Mouse (Mus musculus): ENCODE data around the gene Xndc1. TPM values are rescaled to one million over a fixed set of nuclear protein-coding genes. Genes with fewer than 3 reads are reported as not detected.

Xndc1 gene
- total RNA-seq, 2 experiments from 2014 or later: 5.9 to 11.9 TPM

DNA sequence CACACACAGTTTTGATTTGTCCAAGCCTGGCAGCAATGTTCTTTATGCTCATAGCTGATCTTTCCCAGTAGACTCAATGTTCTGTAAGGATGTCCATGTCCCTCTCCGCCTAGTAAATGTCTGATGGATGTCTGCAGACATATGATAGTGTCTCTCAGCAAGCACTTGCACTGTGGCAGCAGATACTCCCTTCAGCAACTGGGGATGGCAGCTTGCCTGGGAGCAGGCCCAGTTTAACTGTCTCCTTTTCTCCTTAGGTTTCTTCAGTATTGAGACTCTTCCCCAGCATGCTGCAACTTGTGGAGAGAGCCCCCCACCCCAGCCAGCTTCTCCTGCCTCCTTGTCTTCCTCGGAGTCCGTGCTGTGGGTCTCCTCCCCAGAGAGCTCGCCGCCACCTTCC lies 16.5 kb downstream of the Xndc1 start:
- DNase-seq: no peak

DNA sequence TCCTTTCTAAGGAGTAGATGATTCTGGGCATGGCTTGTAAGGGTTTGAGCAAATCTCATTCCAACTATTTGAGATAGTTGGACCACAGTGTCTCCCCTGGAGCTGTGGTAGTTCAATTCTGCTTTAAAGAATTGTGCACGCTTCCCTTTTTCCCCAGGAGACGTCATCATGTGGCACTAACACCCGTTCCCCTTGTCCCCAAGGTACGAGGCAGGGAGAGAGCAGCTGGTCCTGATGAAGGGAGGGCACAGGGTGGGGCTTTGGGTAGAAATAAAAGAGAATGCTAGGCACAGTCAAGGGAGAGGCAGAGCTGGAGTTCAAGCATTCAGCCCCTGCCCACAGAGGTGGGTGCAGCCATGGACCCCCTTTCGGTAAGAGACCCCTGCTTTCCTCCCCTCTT lies 17.5 kb downstream of the Xndc1 start, which contains the start of gene Trpc2:
Trpc2 (plus strand) TSS at position 301 of the 400 bp plus-strand sequence.
- DNase-seq: no peak

DNA sequence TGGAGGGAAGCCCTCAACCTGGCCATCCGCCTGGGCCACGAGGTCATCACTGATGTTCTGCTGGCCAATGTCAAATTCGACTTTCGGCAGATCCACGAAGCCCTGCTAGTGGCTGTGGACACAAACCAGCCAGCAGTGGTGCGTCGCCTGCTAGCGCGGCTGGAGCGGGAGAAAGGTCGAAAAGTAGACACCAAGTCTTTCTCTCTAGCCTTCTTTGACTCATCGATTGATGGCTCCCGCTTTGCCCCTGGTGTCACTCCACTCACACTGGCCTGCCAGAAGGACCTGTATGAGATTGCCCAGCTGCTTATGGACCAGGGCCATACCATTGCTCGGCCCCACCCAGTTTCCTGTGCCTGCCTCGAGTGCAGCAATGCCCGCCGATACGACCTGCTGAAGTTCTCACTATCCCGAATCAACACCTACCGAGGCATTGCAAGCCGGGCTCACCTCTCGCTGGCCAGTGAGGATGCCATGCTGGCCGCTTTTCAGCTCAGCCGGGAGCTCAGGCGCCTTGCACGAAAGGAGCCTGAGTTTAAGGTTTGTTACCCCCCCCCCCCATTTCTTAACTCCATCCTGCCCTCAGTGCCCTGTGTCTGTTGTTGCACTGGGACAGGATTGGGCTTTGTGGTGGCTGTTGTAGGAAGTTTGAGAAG lies 18.9 kb downstream of the Xndc1 start:
- DNase-seq: no peak

DNA sequence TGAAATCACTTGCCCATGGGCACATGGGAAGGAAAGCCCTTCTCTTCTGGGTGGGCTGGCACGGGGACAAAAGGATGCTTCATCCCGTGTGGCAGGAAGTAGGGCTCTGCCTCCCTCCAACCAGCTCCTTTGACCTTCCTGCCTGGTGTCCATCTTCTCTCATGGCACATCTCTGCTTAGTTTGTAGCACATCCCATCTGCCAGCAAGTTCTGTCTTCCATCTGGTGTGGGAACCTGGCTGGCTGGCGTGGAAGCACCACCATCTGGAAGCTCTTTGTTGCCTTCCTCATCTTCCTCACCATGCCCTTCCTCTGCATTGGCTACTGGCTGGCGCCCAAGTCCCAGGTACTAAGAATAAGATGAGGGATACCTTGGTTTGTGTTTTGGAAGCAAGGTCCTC lies 22.0 kb downstream of the Xndc1 start:
- DNase-seq: no peak

DNA sequence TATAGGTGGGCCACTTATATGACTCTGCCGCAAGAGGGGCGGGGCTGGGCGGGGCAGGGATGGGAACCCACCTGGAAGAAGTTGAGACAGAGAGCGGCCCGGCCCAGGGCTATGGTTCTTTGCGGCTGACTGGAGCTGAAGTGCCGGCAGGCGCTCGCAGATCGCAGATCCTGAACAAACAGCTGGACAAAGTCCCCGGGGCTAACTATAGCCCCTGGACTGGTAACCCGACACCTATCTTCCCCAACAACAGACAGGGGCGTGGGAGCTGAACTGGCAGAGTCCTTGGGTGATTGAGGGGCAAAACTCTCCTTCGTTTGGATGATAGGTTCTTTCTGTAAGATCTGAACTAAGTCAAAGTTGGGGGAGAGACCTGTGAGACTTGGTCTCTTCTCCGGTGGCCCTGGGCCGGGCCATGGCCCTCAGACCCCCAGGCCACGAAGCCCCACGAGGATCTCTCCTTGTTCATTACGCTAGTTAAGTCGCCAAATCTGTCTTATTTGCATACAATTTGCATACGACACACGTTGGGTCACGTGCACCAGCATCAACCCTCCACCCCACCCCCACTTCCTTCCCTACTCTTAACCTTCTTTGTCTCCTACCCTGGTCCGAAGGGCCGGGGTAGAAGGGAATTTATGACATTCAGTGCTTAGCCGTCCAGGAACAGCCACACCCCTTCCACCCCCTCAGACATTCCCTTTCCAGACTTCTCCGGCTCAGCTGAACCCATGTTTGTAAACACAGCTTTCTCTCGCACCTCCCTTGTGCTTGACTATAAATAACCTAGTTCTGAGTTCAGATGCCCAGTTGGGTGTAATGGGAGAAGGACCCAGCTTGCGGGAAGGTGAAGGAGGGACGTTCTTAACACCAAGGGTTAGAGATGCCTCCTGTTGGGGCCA lies 34.7 kb downstream of the Xndc1 start:
- DNase-seq: no peak

DNA sequence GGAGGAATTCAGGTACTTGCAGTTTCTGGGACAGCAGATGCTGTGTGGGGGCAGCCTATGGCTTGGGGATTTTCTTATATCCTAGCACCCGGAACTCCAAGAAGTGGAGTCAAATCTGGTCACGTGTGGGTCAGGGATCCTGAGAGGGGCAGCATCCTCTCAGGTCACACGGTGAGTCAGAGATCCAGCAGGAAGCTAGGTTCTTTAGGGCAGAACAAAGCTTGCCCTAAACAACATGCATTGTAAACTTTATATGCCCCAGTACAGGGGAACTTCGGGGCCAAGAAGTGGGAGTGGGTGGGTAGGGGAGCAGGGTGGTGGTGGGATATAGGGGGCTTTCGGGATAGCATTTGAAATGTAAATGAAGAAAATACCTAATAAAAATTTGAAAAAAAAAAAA lies 35.6 kb downstream of the Xndc1 start:
- no peak for DNase-seq

DNA sequence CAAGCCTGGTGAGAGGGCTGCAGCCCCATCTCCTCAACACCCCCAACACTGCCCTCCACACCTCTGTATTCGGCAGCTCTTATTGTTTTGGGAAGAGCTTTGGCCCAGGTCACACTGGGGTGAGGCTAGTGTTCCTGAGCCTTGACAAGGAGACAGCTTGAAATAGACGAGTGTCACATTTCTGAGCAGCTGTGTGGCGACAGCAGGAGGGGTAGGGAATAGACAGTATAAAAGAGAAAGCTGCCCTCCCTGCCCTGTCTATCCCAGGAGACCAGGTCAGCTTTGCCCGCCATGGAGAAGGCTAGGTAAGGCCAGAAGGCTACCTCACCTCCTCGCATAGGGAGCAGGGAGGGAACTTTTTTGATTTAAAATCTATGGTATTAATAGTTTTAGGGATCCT lies 36.2 kb downstream of the Xndc1 start, which contains the start of gene Art1:
Art1 (plus strand) TSS at position 257 of the 400 bp plus-strand sequence.
- peak; percentile 48 for DNase-seq

DNA sequence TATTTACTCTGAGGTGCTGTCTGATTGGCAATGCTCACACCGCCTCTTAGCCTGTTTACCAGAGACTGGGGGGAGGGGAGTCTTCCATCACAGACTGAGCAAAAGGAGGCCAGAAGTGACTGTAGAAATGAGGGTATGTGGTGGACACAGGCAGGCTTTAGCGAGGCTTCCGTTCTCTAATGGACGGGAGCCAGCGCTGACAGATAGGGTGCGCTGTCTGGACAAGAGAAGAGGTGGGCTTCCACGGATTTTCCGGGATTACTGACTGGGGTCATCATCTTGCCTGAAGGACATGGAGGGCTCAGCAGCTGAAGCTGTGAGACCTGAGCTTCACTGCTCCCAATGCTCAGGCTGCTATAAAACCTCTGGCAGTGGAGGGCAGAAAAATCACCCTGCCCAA lies 36.9 kb downstream of the Xndc1 start:
- no peak for DNase-seq

DNA sequence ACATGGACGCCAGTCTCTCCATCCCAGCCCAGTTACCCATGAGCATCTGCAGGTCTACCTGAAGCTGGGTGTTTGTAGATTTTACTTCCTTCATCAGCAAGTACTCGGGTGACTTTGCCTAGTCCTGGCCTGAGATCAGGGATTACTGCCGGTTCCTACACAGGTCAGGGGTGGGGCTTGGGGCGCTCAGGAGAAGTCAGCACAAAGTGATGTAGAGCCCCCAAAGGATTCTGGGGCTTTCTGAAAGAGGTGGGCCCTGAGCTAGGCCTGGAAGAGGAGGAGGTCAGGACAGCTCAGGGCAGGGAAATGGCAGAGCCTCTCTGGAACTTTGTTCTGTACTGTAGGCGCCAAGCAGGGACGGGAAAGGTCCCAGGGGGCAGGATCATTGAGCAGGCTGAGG lies 37.4 kb downstream of the Xndc1 start:
- DNase-seq: no peak

DNA sequence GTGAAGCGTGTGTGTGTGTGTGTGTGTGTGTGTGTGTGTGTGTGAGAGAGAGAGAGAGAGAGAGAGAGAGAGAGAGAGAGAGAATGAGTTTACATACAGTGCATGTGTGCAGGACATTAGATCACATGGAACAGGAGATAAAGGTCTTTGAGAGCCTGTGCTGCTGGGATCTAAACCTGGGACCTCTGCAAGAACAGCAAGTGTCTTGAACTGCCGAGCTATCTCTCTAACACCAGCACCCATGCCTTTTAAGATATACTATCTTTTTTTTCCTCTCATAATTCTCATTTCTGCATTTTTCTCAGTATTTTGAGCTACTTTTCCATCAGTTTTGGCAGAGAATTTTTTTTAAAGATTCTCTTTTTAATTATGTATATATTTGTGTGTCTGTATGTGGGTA lies 38.2 kb downstream of the Xndc1 start:
- DNase-seq: no peak

DNA sequence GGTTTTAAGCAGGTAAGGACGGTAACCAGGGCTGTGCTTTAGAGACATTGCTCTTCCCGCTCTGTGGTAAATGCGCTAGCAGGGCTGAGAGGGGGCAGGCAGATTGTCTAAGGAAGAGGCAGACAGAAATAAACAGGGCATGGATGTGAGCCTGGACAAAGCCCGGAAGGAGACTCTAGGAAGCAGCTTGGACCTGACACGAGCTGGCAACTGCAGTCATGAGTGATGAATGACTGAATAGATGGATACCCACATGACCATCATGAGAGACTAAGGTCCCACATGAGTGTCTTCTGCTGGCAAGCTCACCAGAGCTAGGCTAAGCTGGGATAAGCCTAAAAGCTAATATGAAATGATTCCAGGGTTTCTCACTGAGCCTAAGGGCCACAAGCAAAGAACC lies 38.8 kb downstream of the Xndc1 start:
- no peak for DNase-seq

DNA sequence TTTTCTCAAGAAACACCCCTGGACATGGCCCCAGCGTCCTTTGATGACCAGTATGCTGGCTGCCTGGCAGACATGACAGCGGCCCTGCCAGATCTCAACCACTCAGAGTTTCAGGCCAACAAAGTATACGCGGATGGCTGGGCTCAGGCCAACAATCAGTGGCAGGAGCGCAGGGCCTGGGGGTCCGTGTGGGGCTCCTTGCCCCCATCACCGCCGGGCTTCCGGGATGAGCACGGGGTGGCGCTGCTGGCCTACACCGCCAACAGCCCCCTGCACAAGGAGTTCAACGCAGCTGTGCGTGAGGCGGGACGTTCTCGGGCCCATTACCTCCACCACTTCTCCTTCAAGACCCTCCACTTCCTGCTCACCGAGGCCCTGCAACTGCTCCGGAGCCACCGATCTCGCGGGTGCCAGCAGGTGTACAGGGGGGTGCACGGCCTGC lies 41.4 kb downstream of the Xndc1 start:
- no peak for DNase-seq

DNA sequence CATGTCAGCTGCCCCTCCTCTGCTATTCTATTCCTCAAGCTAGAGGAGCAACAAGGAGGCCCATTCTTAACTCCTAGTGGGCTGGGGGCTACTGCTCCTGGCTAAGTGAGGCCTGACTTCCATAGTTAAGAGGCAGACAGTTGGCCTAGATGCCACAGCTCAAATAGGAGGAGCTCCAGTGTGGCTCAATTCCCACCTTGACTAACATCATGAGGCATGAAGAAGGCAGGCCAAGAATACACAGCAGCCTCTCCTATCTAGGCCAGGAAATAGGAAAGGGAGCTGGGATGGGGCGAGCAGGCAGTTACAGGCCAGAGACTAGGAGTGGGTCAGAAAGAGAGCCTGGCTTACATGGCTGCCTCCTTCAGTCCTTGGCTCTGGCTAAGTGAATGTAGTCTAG lies 42.9 kb downstream of the Xndc1 start:
- DNase-seq: no peak

DNA sequence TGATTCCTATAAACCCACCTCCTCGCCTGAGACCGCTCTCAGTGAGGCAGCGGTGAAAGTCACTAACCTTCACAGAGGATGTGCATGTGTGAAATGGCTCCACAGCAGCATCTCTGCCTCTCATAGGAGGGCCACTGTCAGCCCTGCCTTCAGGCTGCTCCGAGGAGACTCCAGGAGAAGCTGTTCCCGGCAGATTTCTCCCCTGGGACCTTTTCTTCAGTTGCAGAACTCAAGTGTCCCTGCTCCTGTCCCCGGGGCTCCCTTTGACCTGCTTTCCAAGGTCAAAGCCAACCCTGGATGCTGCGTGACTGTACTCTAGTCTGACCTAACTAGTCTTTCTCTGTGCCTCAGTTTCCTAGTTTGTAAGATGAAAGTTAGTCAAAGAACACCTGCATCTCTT lies 43.9 kb downstream of the Xndc1 start, which contains the start of gene Art5:
Art5 (minus strand) TSS at position 319 of the 400 bp plus-strand sequence.
- no peak for DNase-seq

DNA sequence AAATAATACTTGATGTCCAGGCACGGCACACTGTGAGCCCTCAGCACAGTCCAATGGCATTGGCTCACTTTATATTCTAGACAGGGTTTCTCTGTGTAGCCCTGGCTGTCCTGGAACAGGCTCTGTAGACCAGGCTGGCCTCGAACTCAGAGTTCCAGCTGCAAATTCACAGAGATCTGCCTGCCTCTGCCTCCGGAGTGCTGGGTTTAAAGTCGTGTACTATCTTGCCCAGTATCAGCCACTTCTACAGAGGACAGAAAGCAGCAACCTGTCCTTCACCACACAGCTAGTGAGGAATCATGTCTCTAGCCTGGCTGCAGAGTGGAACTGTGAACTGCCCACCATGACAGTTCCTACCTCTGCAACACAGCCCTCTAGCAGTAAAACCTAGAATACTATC lies 44.4 kb downstream of the Xndc1 start:
- no peak for DNase-seq

DNA sequence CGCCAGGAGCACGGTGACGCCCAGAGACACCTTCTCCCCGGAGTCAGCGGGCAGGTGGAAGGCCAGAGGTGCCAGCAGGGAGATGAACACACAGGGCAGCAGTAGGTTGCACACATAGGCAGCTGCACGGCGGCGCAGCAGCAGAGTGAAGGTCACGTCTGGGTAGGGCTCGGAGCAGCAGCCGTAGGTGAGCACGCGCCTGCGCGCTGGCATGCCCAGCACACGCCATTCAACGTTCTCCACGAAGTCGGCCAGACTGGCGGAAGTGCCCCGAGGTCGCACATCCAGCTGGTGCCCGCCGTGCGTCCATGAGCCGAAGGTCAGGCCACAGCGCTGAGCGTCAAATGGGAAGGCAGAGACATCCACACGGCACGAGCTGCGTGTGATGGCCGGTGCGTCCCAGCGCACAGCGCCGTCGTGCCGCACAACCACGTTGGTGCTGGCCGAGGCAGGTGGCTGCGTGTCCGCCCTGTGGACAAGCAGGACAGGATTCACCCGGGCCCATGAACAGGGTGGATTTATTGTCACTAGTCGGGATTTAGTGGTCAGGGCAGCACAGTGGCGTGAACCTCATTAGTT lies 47.9 kb downstream of the Xndc1 start:
- no peak for DNase-seq

DNA sequence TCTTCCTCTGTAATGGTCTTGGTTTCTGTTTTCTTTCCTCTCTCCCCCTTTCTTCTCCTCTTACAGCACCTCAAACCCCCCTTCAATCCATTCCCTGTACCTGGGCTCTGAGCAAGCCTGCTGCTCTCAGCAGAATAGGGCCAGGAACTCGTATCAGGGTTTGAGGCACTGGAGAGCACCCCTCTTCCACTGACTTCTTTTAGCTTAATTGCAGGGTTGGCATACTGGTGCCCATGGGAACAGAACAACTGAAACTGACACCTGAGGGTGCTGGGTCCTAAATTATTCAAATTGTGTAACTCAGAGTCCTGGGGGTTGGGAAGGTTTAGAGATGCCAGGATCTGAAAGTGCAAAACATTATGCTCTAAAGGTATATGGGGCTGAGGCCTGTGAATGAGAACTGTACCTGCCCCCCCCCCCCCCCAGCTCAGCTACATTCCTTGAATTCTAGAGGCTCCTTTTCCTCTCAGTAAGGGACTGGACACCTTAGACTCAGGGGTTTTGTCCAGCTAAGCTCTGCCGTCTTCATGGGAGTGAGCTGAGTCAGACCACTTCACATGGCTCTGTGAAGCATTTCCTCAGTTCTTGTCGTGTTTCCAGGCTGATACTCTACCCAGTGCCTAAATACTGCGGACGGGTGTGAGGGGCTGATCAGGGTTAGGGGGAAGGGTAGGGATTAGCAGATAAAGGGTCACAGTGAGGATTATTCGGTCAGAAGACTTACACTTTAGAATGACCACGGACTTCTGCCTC lies 51.4 kb downstream of the Xndc1 start, which contains the start of gene Chrna10:
Chrna10 (minus strand) TSS at position 250 of the 753 bp plus-strand sequence.
- DNase-seq: no peak

DNA sequence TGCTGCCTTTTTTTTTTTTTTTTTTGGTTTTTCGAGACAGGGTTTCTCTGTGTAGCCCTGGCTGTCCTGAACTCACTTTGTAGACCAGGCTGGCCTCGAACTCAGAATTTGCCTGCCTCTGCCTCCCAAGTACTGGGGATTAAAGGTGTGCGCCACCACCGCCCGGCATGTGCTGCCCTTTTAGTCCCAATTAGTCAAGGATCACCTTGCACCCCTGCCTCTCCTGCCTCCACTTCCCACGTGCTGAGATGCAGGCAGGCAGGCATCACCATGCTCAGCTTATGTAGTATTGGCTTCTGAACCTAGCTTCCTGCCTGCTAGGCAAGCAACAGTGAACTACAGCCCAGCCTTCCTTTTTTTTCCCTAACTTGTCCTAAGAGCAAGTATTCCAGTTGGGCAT lies 52.1 kb downstream of the Xndc1 start:
- DNase-seq: no peak

DNA sequence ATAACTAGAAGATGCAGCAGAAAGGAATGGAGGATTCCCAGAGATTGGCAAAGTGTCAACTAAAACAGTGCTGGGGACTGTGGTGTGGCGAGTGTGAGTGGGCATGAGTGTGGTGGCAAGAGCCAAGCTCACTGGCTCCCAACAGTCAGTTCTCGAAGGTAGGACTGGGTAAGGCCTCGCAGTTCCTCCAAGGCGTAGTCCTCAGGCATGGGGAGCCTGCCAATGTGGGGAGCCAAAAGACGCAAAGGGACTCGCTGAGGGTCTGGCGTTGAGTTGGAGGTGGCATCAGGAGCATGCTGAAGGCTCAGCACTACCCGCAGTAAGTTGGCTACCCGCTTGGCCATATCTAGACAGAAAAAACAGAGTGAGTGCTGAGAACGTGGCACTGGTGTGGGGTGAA lies 55.0 kb downstream of the Xndc1 start:
- DNase-seq: no peak

DNA sequence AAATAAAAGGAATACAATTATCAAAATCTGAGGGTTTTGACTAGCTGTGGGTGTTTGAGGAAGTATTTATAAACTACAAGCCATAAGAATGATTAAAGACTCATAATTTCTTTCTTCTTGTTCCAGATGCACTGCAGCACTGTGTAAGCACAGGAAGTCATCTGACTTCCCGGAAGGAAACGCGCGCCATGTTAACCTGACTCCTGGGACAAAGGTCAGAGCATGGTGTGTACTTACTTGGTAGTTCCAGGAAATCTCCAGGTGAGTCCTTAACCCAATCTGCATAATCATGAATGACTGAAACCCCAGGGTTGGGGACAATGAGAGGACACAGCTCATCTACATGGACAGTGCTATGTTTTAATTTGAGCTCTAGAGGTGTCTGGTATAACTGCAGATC lies 67.1 kb downstream of the Xndc1 start:
- no peak for DNase-seq
